Mouse (Mus musculus): Measurements from ENCODE around the gene Fank1. TPM values are rescaled to one million over a fixed set of nuclear protein-coding genes. Genes with fewer than 3 reads are reported as not detected.

Gene Fank1
- polyA plus RNA-seq, 1 experiment from 2014 or later = 4.5 TPM

DNA sequence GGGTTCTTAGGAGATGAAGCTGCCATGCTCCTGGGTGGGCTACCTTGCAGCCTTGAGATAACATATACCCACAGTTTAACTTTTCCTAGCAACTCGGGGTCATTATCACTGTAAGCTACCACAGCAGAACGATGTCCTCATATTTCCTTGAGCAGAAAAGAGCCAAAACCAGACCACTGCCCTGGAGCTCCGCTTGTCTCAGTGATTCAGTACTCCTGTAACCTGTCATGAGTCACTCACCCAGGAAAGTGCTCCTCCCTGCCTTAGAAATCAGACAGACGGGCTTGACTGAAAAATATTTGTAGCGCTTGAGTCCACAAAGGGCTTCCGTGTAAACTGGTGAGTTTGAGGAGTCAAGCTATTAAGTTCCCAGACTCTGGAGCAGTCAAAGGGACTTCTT, 14.0 kb upstream of the Fank1 start:
- Histone ChIP-seq H3K27ac (ENCODE audit: low read depth, low read length) (no peak overlapping the region), H3K9me3 (replicated peaks; ENCODE audit: control insufficient read depth, low read length) (no peaks in the 10 kb centered on the region), H3K4me1 (ENCODE audit: control insufficient read depth, insufficient read depth, low read length) (peaks cover 20% of the 10 kb centered on the region; the same call in 1 of the 2 replicates), H3K27me3 (replicated peaks; ENCODE audit: control insufficient read depth, insufficient read depth, low read length) (no peaks in the 10 kb centered on the region), H3K36me3 (ENCODE audit: control insufficient read depth, insufficient read depth, low read length) (no peaks in the 10 kb centered on the region), H3K9ac (ENCODE audit: low read length) (no peak overlapping the region), H3K4me2 (ENCODE audit: low read length) (no peak overlapping the region), H3K4me3 (ENCODE audit: low read depth, low read length) (no peak overlapping the region)
- DNase-seq (ENCODE audit: low spot score) (no peak), ATAC-seq (no peak)
- 91% methylated on average over 6 of the region's 6 CpGs for WGBS

DNA sequence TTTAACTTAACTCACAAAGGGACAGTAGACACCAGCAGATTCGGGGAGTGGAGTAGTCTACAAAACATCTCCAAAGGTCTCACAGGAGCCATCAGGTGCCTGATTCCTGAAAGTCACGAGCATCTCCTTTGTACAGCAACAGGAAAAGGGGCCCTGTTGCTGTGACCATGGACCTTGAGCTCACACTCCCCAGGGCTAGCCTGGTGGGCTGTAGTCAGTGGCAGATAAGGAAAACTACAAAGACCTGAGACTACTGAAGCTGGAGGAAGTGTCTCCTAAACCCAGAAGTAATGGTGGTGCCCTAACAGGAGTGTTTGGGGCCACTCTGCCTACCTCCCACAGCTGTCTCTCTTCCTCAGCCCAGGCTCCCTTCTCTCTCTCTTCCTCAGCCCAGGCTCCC, 12.2 kb upstream of the Fank1 start:
- H3K36me3 ChIP-seq (ENCODE audit: control insufficient read depth, insufficient read depth, low read length) = no peaks in the 10 kb centered on the region
- H3K9me3 ChIP-seq (replicated peaks; ENCODE audit: control insufficient read depth, low read length) = no peaks in the 10 kb centered on the region
- H3K27me3 ChIP-seq (replicated peaks; ENCODE audit: control insufficient read depth, insufficient read depth, low read length) = no peaks in the 10 kb centered on the region
- no peak overlapping the region for H3K4me3 ChIP-seq (ENCODE audit: low read depth, low read length)
- ATAC-seq = no peak
- no peak overlapping the region for H3K9ac ChIP-seq (ENCODE audit: low read length)
- DNase-seq (ENCODE audit: low spot score) = no peak
- WGBS = 82% methylated on average over 2 of the region's 2 CpGs
- no peak overlapping the region for H3K4me2 ChIP-seq (ENCODE audit: low read length)
- peaks cover 17% of the 10 kb centered on the region; the same call in 1 of the 2 replicates for H3K4me1 ChIP-seq (ENCODE audit: control insufficient read depth, insufficient read depth, low read length)
- H3K27ac ChIP-seq (ENCODE audit: low read depth, low read length) = peak overlapping the region; percentile 85

DNA sequence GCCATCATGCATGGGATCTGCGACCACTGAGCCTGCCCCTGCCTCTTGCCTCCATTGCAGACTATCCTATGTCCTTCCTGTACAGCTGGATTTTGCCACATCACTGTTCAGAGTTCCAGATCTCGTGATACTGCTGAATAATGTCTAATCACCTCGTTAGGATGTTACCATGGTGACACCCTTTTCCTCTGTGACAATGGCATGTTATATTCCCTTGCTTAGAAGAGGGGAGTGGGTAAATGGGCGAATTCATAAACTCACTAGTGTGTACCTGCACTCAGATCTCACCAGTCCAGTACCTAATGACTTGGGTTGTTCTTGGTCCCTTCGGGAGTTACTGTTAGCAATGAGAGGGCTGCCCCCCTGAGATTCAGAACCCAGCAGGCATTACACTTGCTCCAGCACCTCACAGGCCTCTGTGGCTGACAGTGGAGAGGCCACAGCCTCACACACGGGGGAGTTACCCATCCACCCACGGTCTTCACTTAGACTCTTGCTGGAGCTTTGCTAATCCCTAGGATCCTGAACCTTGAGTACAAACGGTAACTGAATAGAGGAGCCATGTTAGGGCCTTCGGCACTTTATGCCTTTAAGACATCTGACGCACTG, 11.3 kb upstream of the Fank1 start:
- H3K27me3 ChIP-seq (replicated peaks; ENCODE audit: control insufficient read depth, insufficient read depth, low read length) = no peaks in the 10 kb centered on the region
- DNase-seq (ENCODE audit: low spot score) (peak; percentile 57), ATAC-seq (peak; percentile 50)
- 26% methylated on average over 10 of the region's 10 CpGs for WGBS
- peak overlapping the region; percentile 23 for H3K4me2 ChIP-seq (ENCODE audit: low read length)
- H3K9ac ChIP-seq (ENCODE audit: low read length) = peak overlapping the region; percentile 42; the same call in 1 of the 2 replicates
- H3K4me1 ChIP-seq (ENCODE audit: control insufficient read depth, insufficient read depth, low read length) = peaks cover 13% of the 10 kb centered on the region; the same call in 1 of the 2 replicates
- H3K27ac ChIP-seq (ENCODE audit: low read depth, low read length) = peak overlapping the region; percentile 85
- H3K36me3 ChIP-seq (ENCODE audit: control insufficient read depth, insufficient read depth, low read length) = no peaks in the 10 kb centered on the region
- H3K4me3 ChIP-seq (ENCODE audit: low read depth, low read length) = no peak overlapping the region
- no peaks in the 10 kb centered on the region for H3K9me3 ChIP-seq (replicated peaks; ENCODE audit: control insufficient read depth, low read length)

DNA sequence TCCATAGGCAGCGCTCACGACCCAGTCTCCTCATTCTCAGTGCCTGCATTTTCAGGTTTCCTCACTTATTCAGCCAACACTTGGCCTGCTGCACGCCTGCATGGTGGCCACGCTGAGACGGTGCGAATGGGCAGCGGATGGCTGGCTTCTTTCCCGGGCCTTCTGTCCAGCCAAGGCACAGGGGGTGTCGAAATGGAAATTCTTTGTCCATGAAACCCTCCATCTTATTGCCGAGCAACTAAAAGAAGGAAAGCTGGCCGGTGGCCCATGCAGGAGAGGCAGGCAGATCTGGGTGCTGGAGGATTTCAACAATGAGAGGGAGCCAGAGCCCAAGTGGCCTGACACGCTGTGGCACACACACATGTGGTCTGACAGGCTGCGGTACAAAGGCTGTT, 10.8 kb upstream of the Fank1 start:
- DNase-seq (ENCODE audit: low spot score) (peak; percentile 89), ATAC-seq (peak; percentile 84)
- Histone ChIP-seq H3K4me3 (ENCODE audit: low read depth, low read length) (no peak overlapping the region), H3K4me1 (ENCODE audit: control insufficient read depth, insufficient read depth, low read length) (peaks cover 13% of the 10 kb centered on the region; the same call in 1 of the 2 replicates), H3K27me3 (replicated peaks; ENCODE audit: control insufficient read depth, insufficient read depth, low read length) (no peaks in the 10 kb centered on the region), H3K36me3 (ENCODE audit: control insufficient read depth, insufficient read depth, low read length) (no peaks in the 10 kb centered on the region), H3K9me3 (replicated peaks; ENCODE audit: control insufficient read depth, low read length) (no peaks in the 10 kb centered on the region), H3K27ac (ENCODE audit: low read depth, low read length) (peak overlapping the region; percentile 85), H3K9ac (ENCODE audit: low read length) (peak overlapping the region; percentile 42; the same call in 1 of the 2 replicates), H3K4me2 (ENCODE audit: low read length) (peak overlapping the region; percentile 23)
- 27% methylated on average over 13 of the region's 13 CpGs for WGBS

DNA sequence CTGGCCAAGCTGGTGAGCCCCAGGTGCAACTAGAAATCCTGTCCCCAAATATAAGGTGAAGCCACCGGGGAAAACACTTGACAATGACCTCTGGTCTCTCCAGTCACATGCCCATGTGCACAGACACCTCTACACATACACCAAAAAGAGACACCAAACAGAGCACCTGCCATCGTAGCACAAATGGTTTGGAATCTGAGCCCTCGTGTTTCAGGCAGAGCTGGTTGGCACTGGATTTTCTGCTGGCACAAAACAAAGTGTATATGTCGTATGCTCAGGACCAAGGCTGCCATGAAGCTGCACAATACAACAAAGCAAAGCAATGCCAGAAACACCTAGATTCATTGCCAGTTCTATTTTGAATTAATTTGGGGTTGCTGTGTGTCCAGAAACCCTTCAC, 8.6 kb upstream of the Fank1 start:
- H3K9ac ChIP-seq (ENCODE audit: low read length) = no peak overlapping the region; the same call in 1 of the 2 replicates
- H3K27ac ChIP-seq (ENCODE audit: low read depth, low read length) = peak overlapping the region; percentile 66
- peaks cover 13% of the 10 kb centered on the region; the same call in 1 of the 2 replicates for H3K4me1 ChIP-seq (ENCODE audit: control insufficient read depth, insufficient read depth, low read length)
- no peak overlapping the region for H3K4me3 ChIP-seq (ENCODE audit: low read depth, low read length)
- no peak overlapping the region for H3K4me2 ChIP-seq (ENCODE audit: low read length)
- no peaks in the 10 kb centered on the region for H3K9me3 ChIP-seq (replicated peaks; ENCODE audit: control insufficient read depth, low read length)
- H3K36me3 ChIP-seq (ENCODE audit: control insufficient read depth, insufficient read depth, low read length) = no peaks in the 10 kb centered on the region
- WGBS = 59% methylated on average over 4 of the region's 4 CpGs
- DNase-seq (ENCODE audit: low spot score) (peak; percentile 74), ATAC-seq (no peak)
- H3K27me3 ChIP-seq (replicated peaks; ENCODE audit: control insufficient read depth, insufficient read depth, low read length) = no peaks in the 10 kb centered on the region

DNA sequence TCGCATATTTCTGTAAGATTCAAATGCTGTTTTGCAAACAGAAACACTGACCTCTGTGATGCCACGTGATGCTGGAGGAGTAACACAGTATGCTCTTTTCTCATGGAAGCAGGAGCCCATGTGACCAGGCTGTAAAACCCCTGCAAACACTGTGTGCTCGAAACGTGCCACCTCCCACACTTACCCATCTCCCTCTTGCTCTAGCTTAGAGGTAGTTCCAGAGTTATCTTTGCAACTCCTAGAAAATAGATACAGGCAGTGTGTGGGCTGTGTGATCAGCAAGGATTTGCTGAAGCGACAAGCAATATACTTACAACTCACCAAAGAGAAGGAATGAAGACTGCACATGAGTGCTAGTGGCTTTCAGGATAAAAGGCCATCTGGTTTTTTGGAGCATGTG, 8.1 kb upstream of the Fank1 start:
- no peak overlapping the region for H3K4me2 ChIP-seq (ENCODE audit: low read length)
- 65% methylated on average over 5 of the region's 5 CpGs for WGBS

DNA sequence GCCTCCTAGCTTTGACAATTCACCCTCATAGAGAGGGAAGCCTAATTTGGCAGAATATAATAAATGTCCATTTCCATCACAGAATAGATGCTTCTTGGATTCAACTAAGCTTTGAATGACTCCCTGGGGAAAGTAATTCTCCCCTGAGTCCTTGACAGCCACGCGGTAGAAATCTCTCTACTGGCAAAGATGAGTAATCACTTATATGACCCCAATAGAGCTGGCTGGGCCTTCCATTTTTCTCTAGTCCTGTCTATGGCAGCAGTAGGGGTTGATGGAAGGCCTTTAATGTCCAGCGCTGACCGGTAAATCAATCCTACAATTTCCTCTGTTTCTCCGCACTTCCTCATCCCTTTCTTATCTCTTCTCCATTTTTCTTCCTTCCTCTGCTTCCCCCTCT, 1.5 kb upstream of the Fank1 start:
- DNase-seq (ENCODE audit: low spot score) = no peak
- Histone ChIP-seq H3K27me3 (replicated peaks; ENCODE audit: control insufficient read depth, insufficient read depth, low read length) (no peaks in the 10 kb centered on the region), H3K9ac (ENCODE audit: low read length) (no peak overlapping the region), H3K4me1 (ENCODE audit: control insufficient read depth, insufficient read depth, low read length) (peaks cover 10% of the 10 kb centered on the region; the same call in 1 of the 2 replicates), H3K9me3 (replicated peaks; ENCODE audit: control insufficient read depth, low read length) (no peaks in the 10 kb centered on the region), H3K4me3 (ENCODE audit: low read depth, low read length) (0 out of 2 replicates have a peak overlapping the region, but pooled peaks have one; percentile 2), H3K27ac (ENCODE audit: low read depth, low read length) (no peak overlapping the region), H3K36me3 (ENCODE audit: control insufficient read depth, insufficient read depth, low read length) (no peaks in the 10 kb centered on the region), H3K4me2 (ENCODE audit: low read length) (peak overlapping the region; percentile 84)
- ATAC-seq = no peak
- 67% methylated on average over 5 of the region's 5 CpGs for WGBS

More for the DNA sequence above, 8.1 kb upstream of the Fank1 start:
- Histone ChIP-seq H3K9ac (ENCODE audit: low read length) (no peak overlapping the region), H3K27me3 (replicated peaks; ENCODE audit: control insufficient read depth, insufficient read depth, low read length) (no peaks in the 10 kb centered on the region), H3K36me3 (ENCODE audit: control insufficient read depth, insufficient read depth, low read length) (no peaks in the 10 kb centered on the region), H3K9me3 (replicated peaks; ENCODE audit: control insufficient read depth, low read length) (no peaks in the 10 kb centered on the region), H3K4me3 (ENCODE audit: low read depth, low read length) (no peak overlapping the region), H3K27ac (ENCODE audit: low read depth, low read length) (no peak overlapping the region), H3K4me1 (ENCODE audit: control insufficient read depth, insufficient read depth, low read length) (peaks cover 13% of the 10 kb centered on the region; the same call in 1 of the 2 replicates)
- DNase-seq (ENCODE audit: low spot score) (no peak), ATAC-seq (no peak)

DNA sequence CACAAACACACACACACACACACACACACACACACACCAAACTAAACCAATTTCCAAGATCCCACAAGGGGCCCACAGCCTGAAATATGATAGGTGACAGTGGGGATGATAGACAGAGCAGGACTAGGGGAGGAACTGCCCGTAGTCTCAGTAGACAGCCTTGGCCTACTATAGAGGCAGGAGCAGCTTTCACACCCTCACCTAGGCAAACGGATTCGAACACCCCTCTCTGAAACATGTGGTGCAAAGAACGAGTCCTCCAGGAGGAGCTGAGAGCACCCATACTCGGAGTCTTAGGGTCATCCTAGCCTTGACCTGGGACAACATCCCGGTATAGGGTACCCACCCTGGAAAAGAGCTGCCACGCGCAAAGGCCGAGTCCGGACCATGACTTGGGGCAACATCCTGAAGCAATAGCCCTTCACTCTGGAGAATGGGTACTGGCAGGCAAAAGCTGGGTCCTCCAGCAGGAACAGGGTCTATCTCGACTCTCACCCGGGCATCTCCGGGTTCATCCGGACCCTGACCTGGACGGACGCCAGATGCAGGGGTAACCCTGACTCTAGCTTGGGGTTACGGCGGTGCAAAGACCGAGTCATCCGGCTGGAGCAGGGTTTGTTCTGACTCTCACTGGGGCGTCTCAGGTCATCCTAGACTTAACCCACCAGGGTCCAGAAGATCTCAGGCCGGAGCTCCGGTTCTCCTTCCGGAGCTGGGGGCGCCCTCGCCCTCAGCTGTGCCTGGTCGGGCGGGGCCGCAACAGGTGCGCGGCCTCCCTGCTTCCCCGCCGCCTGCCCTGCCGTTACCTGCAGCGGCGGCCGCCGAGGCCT, 650 bp upstream of the Fank1 start:
- ATAC-seq (no peak; the same call in none of the 2 replicates), DNase-seq (ENCODE audit: low spot score) (no peak)
- no peak overlapping the region for H3K27ac ChIP-seq (ENCODE audit: low read depth, low read length)
- 2% methylated on average over 38 of the region's 38 CpGs for WGBS
- H3K4me1 ChIP-seq (ENCODE audit: control insufficient read depth, insufficient read depth, low read length) = peaks cover 10% of the 10 kb centered on the region; the same call in 1 of the 2 replicates
- H3K27me3 ChIP-seq (replicated peaks; ENCODE audit: control insufficient read depth, insufficient read depth, low read length) = no peaks in the 10 kb centered on the region
- peak overlapping the region; percentile 80 for H3K9ac ChIP-seq (ENCODE audit: low read length)
- H3K4me2 ChIP-seq (ENCODE audit: low read length) = peak overlapping the region; percentile 84
- no peaks in the 10 kb centered on the region for H3K36me3 ChIP-seq (ENCODE audit: control insufficient read depth, insufficient read depth, low read length)
- peak overlapping the region; percentile 84 for H3K4me3 ChIP-seq (ENCODE audit: low read depth, low read length)
- H3K9me3 ChIP-seq (replicated peaks; ENCODE audit: control insufficient read depth, low read length) = no peaks in the 10 kb centered on the region

DNA sequence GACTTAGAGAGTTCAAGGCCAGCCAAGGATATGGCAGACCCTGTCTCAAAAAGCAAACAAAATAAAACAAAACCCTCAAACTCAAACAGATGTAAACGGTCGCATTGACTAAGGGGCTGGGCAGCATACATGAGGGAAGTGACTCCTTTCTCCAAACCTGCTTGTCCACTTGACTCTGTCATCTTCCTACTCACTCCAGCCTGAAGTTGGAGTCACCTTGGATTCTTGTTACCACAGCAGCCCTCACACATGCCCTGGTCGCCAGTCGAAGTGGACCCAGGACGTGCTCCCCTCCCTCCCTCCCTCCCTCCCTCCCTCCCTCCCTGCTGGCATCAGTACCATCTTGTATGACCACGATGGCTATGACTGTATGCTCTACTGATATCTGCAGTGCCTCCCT, 4.9 kb downstream of the Fank1 start:
- 66% methylated on average over 6 of the region's 6 CpGs for WGBS
- Histone ChIP-seq H3K4me1 (ENCODE audit: control insufficient read depth, insufficient read depth, low read length) (no peaks in the 10 kb centered on the region), H3K27ac (ENCODE audit: low read depth, low read length) (no peak overlapping the region), H3K36me3 (ENCODE audit: control insufficient read depth, insufficient read depth, low read length) (no peaks in the 10 kb centered on the region), H3K27me3 (replicated peaks; ENCODE audit: control insufficient read depth, insufficient read depth, low read length) (no peaks in the 10 kb centered on the region), H3K9me3 (replicated peaks; ENCODE audit: control insufficient read depth, low read length) (no peaks in the 10 kb centered on the region), H3K4me2 (ENCODE audit: low read length) (no peak overlapping the region), H3K4me3 (ENCODE audit: low read depth, low read length) (no peak overlapping the region), H3K9ac (ENCODE audit: low read length) (no peak overlapping the region)
- no peak for ATAC-seq
- no peak for DNase-seq (ENCODE audit: low spot score)
